Mouse (Mus musculus) natural killer cell, adult 2 months (primary cell): ENCODE measurements around the gene Vmn2r108.
"Not testable (repeated sequence)": the region's sequence is repeated elsewhere in the genome, so short reads cannot be mapped to it uniquely, and the experiment has no call there.

ENCODE experiments used
- DNase-seq, 2 experiments: peaks; one replicate each; pipeline ENCODE4 v3.0.0; 2022; ENCODE audit warnings: low spot score in 2 of 2

The Vmn2r108 gene

DNA sequence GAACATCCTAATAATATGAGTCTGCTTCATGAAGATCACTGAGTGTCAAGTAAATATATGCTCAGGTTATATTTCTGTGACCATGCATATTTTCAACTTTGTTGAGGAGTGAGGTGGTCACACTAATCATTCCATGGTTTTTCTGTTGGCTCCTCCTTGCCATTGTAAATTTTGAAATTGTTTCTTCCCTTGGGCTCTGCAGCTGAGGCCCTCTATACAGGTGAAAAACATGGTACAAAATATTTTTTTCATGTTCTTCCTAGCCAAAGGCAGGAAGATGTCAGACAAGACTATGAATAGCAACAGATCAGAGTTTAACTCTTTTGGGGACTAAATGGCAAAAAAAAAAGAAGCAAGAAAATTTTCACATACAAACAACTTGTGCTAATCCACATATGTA, at the start of gene Vmn2r108:
Vmn2r108 (minus strand) TSS at position 101 of the 400 bp plus-strand sequence.
- no peak for DNase-seq

DNA sequence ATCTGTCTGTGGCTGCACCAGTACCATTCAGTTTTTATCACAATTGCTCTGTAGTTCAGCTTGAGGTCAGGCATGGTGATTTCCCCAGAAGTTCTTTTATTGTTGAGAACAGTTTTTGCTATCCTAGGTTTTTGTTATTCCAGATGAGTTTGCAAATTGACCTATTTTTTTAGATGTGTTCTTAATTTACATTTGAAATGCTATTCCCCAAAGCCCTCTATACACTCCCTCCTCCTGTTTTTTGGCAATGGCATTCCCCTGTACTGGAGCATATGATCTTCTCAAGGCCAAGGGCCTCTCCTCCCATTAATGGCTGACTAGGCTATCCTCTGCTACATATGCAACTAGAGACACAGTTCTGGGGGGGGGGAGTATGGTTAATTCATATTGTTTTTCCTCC, 27.1 kb upstream of the Vmn2r108 start:
- DNase-seq, result not testable (repeated sequence)

DNA sequence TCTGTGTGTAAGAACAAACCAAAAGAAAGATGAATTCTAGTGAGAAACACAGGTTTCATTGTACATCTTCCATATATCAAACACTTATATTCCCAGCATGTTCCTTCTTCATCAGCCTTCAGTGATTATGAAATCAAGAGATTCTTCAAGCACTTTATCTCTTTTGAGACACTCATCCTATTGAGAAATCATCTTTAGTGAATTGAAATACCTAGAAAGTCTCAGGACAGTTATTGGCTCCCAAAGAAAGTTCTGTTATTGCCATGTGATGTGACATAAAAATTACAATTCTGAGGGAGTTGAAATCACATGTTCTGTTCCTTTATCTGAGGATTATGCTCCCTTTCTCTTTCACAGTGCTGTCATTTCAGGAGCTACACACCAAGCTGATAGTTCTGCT, 16.7 kb upstream of the Vmn2r108 start, which contains the start of gene Vmn1r225:
Vmn1r225 (plus strand) TSS at position 301 of the 400 bp plus-strand sequence.
- DNase-seq, result no peak

DNA sequence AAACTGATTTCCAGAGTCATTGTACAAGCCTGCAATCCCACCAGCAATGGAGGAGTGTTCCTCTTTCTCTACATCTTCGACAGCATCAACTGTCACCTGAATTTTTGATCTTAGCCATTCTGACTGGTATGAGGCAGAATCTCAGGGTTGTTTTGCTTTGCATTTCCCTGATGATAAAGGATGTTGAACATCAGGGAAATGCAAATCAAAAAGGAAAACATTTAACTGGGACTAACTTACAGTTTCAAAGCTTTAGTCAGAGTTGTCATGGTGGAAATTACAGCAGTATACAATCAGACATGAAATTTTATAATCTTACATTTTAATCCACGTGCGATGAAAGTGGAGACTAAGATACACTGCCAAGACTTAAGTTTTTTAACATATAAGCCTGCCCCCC, 7.8 kb downstream of the Vmn2r108 start:
- DNase-seq, result no peak

DNA sequence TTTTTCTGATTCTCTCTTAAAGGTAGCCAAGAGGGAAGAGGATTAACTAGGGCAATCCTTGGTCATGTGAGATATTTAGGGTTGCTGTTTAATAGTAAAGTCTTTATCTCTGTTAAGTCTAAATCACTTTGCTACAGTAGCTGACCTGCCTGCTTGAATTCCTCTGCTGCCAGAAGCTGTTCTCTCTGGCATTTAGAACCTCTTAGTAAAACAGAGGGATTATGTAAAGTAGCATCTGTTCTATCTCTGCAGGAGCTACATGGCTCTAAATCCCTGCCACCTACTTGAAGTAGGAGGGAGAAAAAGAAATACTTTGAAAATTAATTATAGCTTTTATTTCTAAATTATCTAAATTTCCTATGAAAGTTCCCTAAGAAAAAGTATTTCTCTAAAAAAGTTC, 41.9 kb downstream of the Vmn2r108 start:
- DNase-seq, result no peak

DNA sequence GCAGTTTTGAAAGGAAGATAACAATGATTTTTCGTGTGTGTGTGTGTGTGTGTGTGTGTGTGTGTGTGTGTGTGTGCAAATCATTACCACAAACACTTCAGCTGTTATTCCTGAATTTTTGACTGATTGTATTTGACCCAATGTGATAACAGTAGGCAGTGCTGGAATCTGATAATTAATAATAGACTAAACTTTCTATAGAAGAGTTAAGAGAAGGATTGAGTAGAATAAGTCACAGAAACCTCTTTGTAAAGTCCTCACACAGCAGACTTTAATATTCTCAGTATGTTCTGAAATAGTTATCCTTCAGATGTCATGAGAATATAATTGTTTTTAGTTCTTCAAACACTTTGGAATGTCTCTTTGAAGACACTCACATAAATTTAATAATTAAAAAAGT, 67.3 kb downstream of the Vmn2r108 start, which contains the start of gene Vmn1r224:
Vmn1r224 (plus strand) TSS at position 301 of the 400 bp plus-strand sequence.
- no peak for DNase-seq
